Mouse (Mus musculus) hindbrain, embryonic 16.5 days (tissue): ENCODE data around the gene Pdzd7. TPM values are rescaled to one million over a fixed set of nuclear protein-coding genes. Genes with fewer than 3 reads are reported as not detected.

Source experiments
- ATAC-seq: fragments of 200-750 bp; cut with Nextera tagmentation; 2 replicates; pipeline ENCODE4 v1.8.0; 2017; ENCODE audit warnings: moderate TSS enrichment, moderate library complexity
- H3K27ac ChIP-seq: fragments of 300-500 bp; sonication (generic); 2 replicates; pipeline ENCODE4 v1.5.1; 2014; ENCODE audit warnings: low read depth, mild to moderate bottlenecking, control low read depth, low read length, moderate library complexity
- H3K27me3 ChIP-seq: fragments of 300-500 bp; sonication (generic); replicated peaks from 2 replicates; pipeline ENCODE4 v1.6.1; 2014; ENCODE audit warnings: low read length; ENCODE audit not compliant: control insufficient read depth, insufficient read depth
- H3K36me3 ChIP-seq: fragments of 300-500 bp; sonication (generic); 2 replicates; pipeline ENCODE4 v1.6.1; 2014; ENCODE audit warnings: mild to moderate bottlenecking, low read length, moderate library complexity, mixed read lengths; ENCODE audit not compliant: control insufficient read depth, insufficient read depth
- H3K4me1 ChIP-seq: fragments of 300-500 bp; sonication (generic); 2 replicates; pipeline ENCODE4 v1.6.1; 2014; ENCODE audit warnings: low read depth, low read length; ENCODE audit not compliant: control insufficient read depth, insufficient read depth
- H3K4me2 ChIP-seq: fragments of 300-500 bp; sonication (generic); 2 replicates; pipeline ENCODE4 v1.6.1; 2014; ENCODE audit warnings: mild to moderate bottlenecking, low read length, control low read depth, moderate library complexity
- H3K4me3 ChIP-seq: fragments of 300-500 bp; sonication (generic); 2 replicates; pipeline ENCODE4 v1.5.1; 2014; ENCODE audit warnings: mild to moderate bottlenecking, low read length, control low read depth, moderate library complexity
- H3K9ac ChIP-seq: fragments of 300-500 bp; sonication (generic); 2 replicates; pipeline ENCODE4 v1.6.1; 2014; ENCODE audit warnings: low read depth, mild to moderate bottlenecking, control low read depth, low read length, moderate library complexity
- H3K9me3 ChIP-seq: fragments of 300-500 bp; sonication (generic); 2 replicates; pipeline ENCODE4 v1.6.1; 2014; ENCODE audit warnings: mild to moderate bottlenecking, low read length, moderate library complexity; ENCODE audit not compliant: control insufficient read depth
- WGBS: fragments of 180-500 bp; shearing (Covaris S2); extraction: QIAGEN DNeasy Blood & Tissue Kit; methylation state at CpG from one replicate; pipeline ENCODE4 v1.1.7; 2014; 5-methylcytosine and 5-hydroxymethylcytosine counted together
- polyA plus RNA-seq: library from polyadenylated mRNA; unstranded; fragments of >200 nt; fragmentation: Nextera tagmentation; extraction: Ambion mirVana; gene quantifications from 2 replicates; pipeline ENCODE4 v1.2.1, GENCODE M21; 2015

Gene Pdzd7
- polyA plus RNA-seq, 1 experiment from 2014 or later, result 3.0 TPM

- Histone ChIP-seq H3K36me3 (peaks cover 21% of the 10 kb centered on the region; the same call in 1 of the 2 replicates), H3K4me3 (no peak overlapping the region), H3K9me3 (no peaks in the 10 kb centered on the region), H3K9ac (no peak overlapping the region), H3K4me2 (no peak overlapping the region), H3K27me3 (no peaks in the 10 kb centered on the region), H3K4me1 (no peaks in the 10 kb centered on the region; the same call in 1 of the 2 replicates), H3K27ac (no peak overlapping the region)
- no peak for ATAC-seq
- WGBS, result 78% methylated on average over 6 of the region's 6 CpGs
Observed at GRCm38 (mm10) chr19:45027848-45028247, 17.7 kb downstream of the Pdzd7 start.

- Histone ChIP-seq H3K4me1 (no peaks in the 10 kb centered on the region), H3K9ac (no peak overlapping the region), H3K9me3 (no peaks in the 10 kb centered on the region), H3K27me3 (no peaks in the 10 kb centered on the region), H3K36me3 (peaks cover 21% of the 10 kb centered on the region; the same call in 1 of the 2 replicates), H3K4me2 (no peak overlapping the region), H3K4me3 (no peak overlapping the region), H3K27ac (no peak overlapping the region)
- ATAC-seq, result no peak
- WGBS, result 83% methylated on average over 6 of the region's 6 CpGs
Observed at GRCm38 (mm10) chr19:45026958-45027670, 18.4 kb downstream of the Pdzd7 start.

- WGBS, result 90% methylated on average over 32 of the region's 37 CpGs
- peaks cover 21% of the 10 kb centered on the region; the same call in 1 of the 2 replicates for H3K36me3 ChIP-seq
- H3K27ac ChIP-seq, result no peak overlapping the region
- H3K4me1 ChIP-seq, result peaks cover under 1% of the 10 kb centered on the region; the same call in 1 of the 2 replicates
- no peaks in the 10 kb centered on the region for H3K27me3 ChIP-seq
- no peak overlapping the region for H3K4me2 ChIP-seq
- H3K4me3 ChIP-seq, result no peak overlapping the region
- H3K9ac ChIP-seq, result no peak overlapping the region
- no peaks in the 10 kb centered on the region for H3K9me3 ChIP-seq
- no peak for ATAC-seq
Observed at GRCm38 (mm10) chr19:45025937-45026568, 19.5 kb downstream of the Pdzd7 start.

- Histone ChIP-seq H3K4me3 (no peak overlapping the region), H3K27me3 (no peaks in the 10 kb centered on the region), H3K9ac (no peak overlapping the region), H3K9me3 (no peaks in the 10 kb centered on the region), H3K36me3 (peaks cover 21% of the 10 kb centered on the region; the same call in 1 of the 2 replicates), H3K4me2 (no peak overlapping the region), H3K27ac (no peak overlapping the region), H3K4me1 (peaks cover 11% of the 10 kb centered on the region)
- WGBS, result 79% methylated on average over 20 of the region's 20 CpGs
- ATAC-seq, result no peak
Observed at GRCm38 (mm10) chr19:45024775-45025174, 20.7 kb downstream of the Pdzd7 start.

- Histone ChIP-seq H3K27ac (no peak overlapping the region), H3K27me3 (no peaks in the 10 kb centered on the region), H3K36me3 (peaks cover 21% of the 10 kb centered on the region; the same call in 1 of the 2 replicates), H3K4me1 (peaks cover 15% of the 10 kb centered on the region), H3K9ac (no peak overlapping the region), H3K4me2 (no peak overlapping the region), H3K9me3 (no peaks in the 10 kb centered on the region), H3K4me3 (no peak overlapping the region)
- peak; percentile 29; the same call in 1 of the 2 replicates for ATAC-seq
- WGBS, result 84% methylated on average over 11 of the region's 11 CpGs
Observed at GRCm38 (mm10) chr19:45023993-45024392, 21.5 kb downstream of the Pdzd7 start.

GRCm38 (mm10) chr19:45021362-45021761, 24.2 kb downstream of the Pdzd7 start:
- Histone ChIP-seq H3K36me3 (peaks cover 18% of the 10 kb centered on the region; the same call in 1 of the 2 replicates), H3K27ac (no peak overlapping the region), H3K4me1 (peaks cover 32% of the 10 kb centered on the region), H3K9me3 (no peaks in the 10 kb centered on the region), H3K4me3 (no peak overlapping the region), H3K4me2 (no peak overlapping the region), H3K27me3 (no peaks in the 10 kb centered on the region), H3K9ac (no peak overlapping the region)
- ATAC-seq, result no peak
- WGBS, result 89% methylated on average over 15 of the region's 15 CpGs

GRCm38 (mm10) chr19:45020348-45020747, 25.2 kb downstream of the Pdzd7 start:
- Histone ChIP-seq H3K4me2 (no peak overlapping the region), H3K27me3 (no peaks in the 10 kb centered on the region), H3K9me3 (no peaks in the 10 kb centered on the region), H3K36me3 (peaks cover 8% of the 10 kb centered on the region; the same call in 1 of the 2 replicates), H3K4me3 (no peak overlapping the region), H3K27ac (no peak overlapping the region), H3K4me1 (peaks cover 42% of the 10 kb centered on the region), H3K9ac (no peak overlapping the region)
- no peak for ATAC-seq
- 70% methylated on average over 6 of the region's 6 CpGs for WGBS

- peak overlapping the region; percentile 78 for H3K9ac ChIP-seq
- peak overlapping the region; percentile 96 for H3K27ac ChIP-seq
- peak overlapping the region; percentile 54 for H3K4me3 ChIP-seq
- peak overlapping the region; percentile 78 for H3K4me2 ChIP-seq
- WGBS, result under 1% methylated on average over 11 of the region's 13 CpGs
- ATAC-seq, result peak; percentile 10; the same call in 1 of the 2 replicates
- H3K9me3 ChIP-seq, result no peaks in the 10 kb centered on the region
- H3K4me1 ChIP-seq, result peaks cover 49% of the 10 kb centered on the region
- H3K27me3 ChIP-seq, result no peaks in the 10 kb centered on the region
- H3K36me3 ChIP-seq, result no peaks in the 10 kb centered on the region; the same call in 1 of the 2 replicates
Observed at GRCm38 (mm10) chr19:45018351-45018831, 27.1 kb downstream of the Pdzd7 start.

GRCm38 (mm10) chr19:45017909-45018308, 27.6 kb downstream of the Pdzd7 start:
- H3K36me3 ChIP-seq, result no peaks in the 10 kb centered on the region
- H3K27ac ChIP-seq, result peak overlapping the region; percentile 96
- no peaks in the 10 kb centered on the region for H3K27me3 ChIP-seq
- no peaks in the 10 kb centered on the region for H3K9me3 ChIP-seq
- peak overlapping the region; percentile 54 for H3K4me3 ChIP-seq
- peak overlapping the region; percentile 78 for H3K9ac ChIP-seq
- peak overlapping the region; percentile 78 for H3K4me2 ChIP-seq
- H3K4me1 ChIP-seq, result peaks cover 49% of the 10 kb centered on the region
- ATAC-seq, result peak; percentile 66
- WGBS, result under 1% methylated on average over 30 of the region's 48 CpGs
